In genomic region chr4:41257752-41258151, GRCm38 (mm10) we compare ENCODE assay signal across 13 mouse cellular contexts. TPM values are rescaled to one million over a fixed set of nuclear protein-coding genes. Genes with fewer than 3 reads are reported as not detected.
DNase-seq lines count a peak whose midpoint lies in the region; ATAC-seq and TF ChIP-seq lines count a peak whose summit lies in the region.
"Had no signal": no experiment of that assay in that cellular context is flagged by ENCODE, and none has a peak within 500 bp of the region (broad histone marks: within the 10 kb centered on the region; RNA-seq: fewer than 3 reads in every experiment).

No protein-coding gene starts in this region.

- no peak overlapping the region for H3K4me3 ChIP-seq in kidney, embryonic 14.5 days (ENCODE audit: low read length)
- H3K4me3 ChIP-seq in kidney, adult 2 months (ENCODE audit: insufficient read depth, low read depth, low read length), result no peak overlapping the region
- H3K4me3 ChIP-seq in embryonic facial prominence, embryonic 15.5 days (replicated peaks), result no peak overlapping the region
- no peak overlapping the region for H3K4me3 ChIP-seq in heart, embryonic 16.5 days (ENCODE audit: low read length)
- H3K4me3 ChIP-seq in hindbrain, embryonic 13.5 days, result no peak overlapping the region
- H3K4me3 ChIP-seq: neural tube, embryonic 15.5 days had no signal

- peaks cover 2% of the 10 kb centered on the region; the same call in 1 of the 2 replicates for H3K36me3 ChIP-seq in kidney, embryonic 14.5 days (ENCODE audit: control insufficient read depth, insufficient read depth, low read length)
- no peaks in the 10 kb centered on the region for H3K36me3 ChIP-seq in kidney, adult 2 months (ENCODE audit: control insufficient read depth, insufficient read depth, low read length)
- H3K36me3 ChIP-seq in embryonic facial prominence, embryonic 15.5 days, result peaks cover 4% of the 10 kb centered on the region; the same call in 1 of the 2 replicates
- H3K36me3 ChIP-seq in heart, embryonic 16.5 days (ENCODE audit: control insufficient read depth, insufficient read depth), result peaks cover 8% of the 10 kb centered on the region; the same call in 1 of the 2 replicates
- H3K36me3 ChIP-seq in hindbrain, embryonic 13.5 days, result peaks cover 6% of the 10 kb centered on the region

- TF ChIP-seq POLR2A in kidney, adult 2 months (IDR thresholded peaks at IDR 0.05; ENCODE audit: low read depth, low read length), result no peak

- no peak overlapping the region for H3K27ac ChIP-seq in kidney, embryonic 14.5 days (ENCODE audit: low read depth, low read length)
- no peak overlapping the region for H3K27ac ChIP-seq in kidney, adult 2 months (ENCODE audit: insufficient read depth, low read depth, low read length)
- H3K27ac ChIP-seq in embryonic facial prominence, embryonic 15.5 days (replicated peaks), result 0 out of 2 replicates have a peak overlapping the region, but pooled peaks have one; percentile 51
- peak overlapping the region; percentile 82 for H3K27ac ChIP-seq in heart, embryonic 16.5 days (ENCODE audit: low read length)
- no peak overlapping the region for H3K27ac ChIP-seq in hindbrain, embryonic 13.5 days
- H3K27ac ChIP-seq: hindbrain, postnatal 0 days; neural tube, embryonic 15.5 days had no signal

- H3K4me2 ChIP-seq in kidney, embryonic 14.5 days (replicated peaks; ENCODE audit: low read depth, low read length), result no peak overlapping the region
- H3K4me2 ChIP-seq in embryonic facial prominence, embryonic 15.5 days (replicated peaks), result no peak overlapping the region
- H3K4me2 ChIP-seq in heart, embryonic 16.5 days (ENCODE audit: low read depth, low read length), result no peak overlapping the region
- no peak overlapping the region for H3K4me2 ChIP-seq in hindbrain, embryonic 13.5 days
- H3K4me2 ChIP-seq: lung, embryonic 14.5 days; neural tube, embryonic 15.5 days had no signal

- peak; percentile 80 for ATAC-seq in kidney, embryonic 14.5 days (ENCODE audit: low FRiP score, low TSS enrichment)
- peak; percentile 63; the same call in 1 of the 2 replicates for ATAC-seq in embryonic facial prominence, embryonic 15.5 days (ENCODE audit: insufficient number of reproducible peaks, low FRiP score, low TSS enrichment, low read depth)
- no peak for ATAC-seq in heart, embryonic 16.5 days (replicated peaks; ENCODE audit: extremely low read depth, insufficient read depth, low FRiP score)
- no peak for ATAC-seq in hindbrain, embryonic 13.5 days (ENCODE audit: low FRiP score)
- ATAC-seq: hindbrain, postnatal 0 days had no signal

- H3K27me3 ChIP-seq in kidney, embryonic 14.5 days (ENCODE audit: control insufficient read depth, insufficient read depth, low read length), result no peaks in the 10 kb centered on the region
- no peaks in the 10 kb centered on the region for H3K27me3 ChIP-seq in kidney, adult 2 months (replicated peaks; ENCODE audit: control insufficient read depth, insufficient read depth, low read length)
- no peaks in the 10 kb centered on the region for H3K27me3 ChIP-seq in embryonic facial prominence, embryonic 15.5 days
- H3K27me3 ChIP-seq in heart, embryonic 16.5 days (ENCODE audit: control insufficient read depth, insufficient read depth, low read length), result no peaks in the 10 kb centered on the region
- H3K27me3 ChIP-seq in hindbrain, embryonic 13.5 days, result no peaks in the 10 kb centered on the region
- H3K27me3 ChIP-seq: neural tube, embryonic 15.5 days had no signal

- no peaks in the 10 kb centered on the region for H3K9me3 ChIP-seq in kidney, embryonic 14.5 days (ENCODE audit: control insufficient read depth, low read length)
- no peaks in the 10 kb centered on the region for H3K9me3 ChIP-seq in embryonic facial prominence, embryonic 15.5 days (replicated peaks)
- H3K9me3 ChIP-seq in heart, embryonic 16.5 days (replicated peaks; ENCODE audit: control insufficient read depth, low read length), result no peaks in the 10 kb centered on the region
- no peaks in the 10 kb centered on the region for H3K9me3 ChIP-seq in hindbrain, embryonic 13.5 days
- H3K9me3 ChIP-seq: neural tube, embryonic 15.5 days had no signal

- DNase-seq in kidney, adult 2 months, result no peak
- peak; percentile 21 for DNase-seq in 3T3-L1 (ENCODE audit: low read depth, low spot score)
- DNase-seq in layer of hippocampus, adult 9-11 months, result no peak
- DNase-seq: cerebellum, adult 11 months; liver; lung, embryonic 14.5 days; thymus, adult 18-20 months had no signal

- no peak overlapping the region for H3K9ac ChIP-seq in kidney, embryonic 14.5 days (ENCODE audit: low read depth, low read length)
- H3K9ac ChIP-seq in embryonic facial prominence, embryonic 15.5 days, result no peak overlapping the region
- no peak overlapping the region for H3K9ac ChIP-seq in heart, embryonic 16.5 days (ENCODE audit: low read length)
- H3K9ac ChIP-seq in hindbrain, embryonic 13.5 days, result no peak overlapping the region
- H3K9ac ChIP-seq: lung, embryonic 14.5 days; neural tube, embryonic 15.5 days had no signal

- no peak for TF ChIP-seq CTCF in kidney, adult 2 months (conservative IDR thresholded peaks at IDR 0.05; ENCODE audit: insufficient read depth, insufficient read length, low read depth, low read length)

- 48% methylated on average over 1 of the region's 1 CpGs for WGBS in kidney, embryonic 14.5 days
- WGBS in kidney, adult 2 months, result 70% methylated on average over 1 of the region's 1 CpGs
- WGBS in embryonic facial prominence, embryonic 15.5 days, result 78% methylated on average over 1 of the region's 1 CpGs
- WGBS in heart, embryonic 16.5 days, result 59% methylated on average over 1 of the region's 1 CpGs
- 96% methylated on average over 1 of the region's 1 CpGs for whole genome bisulfite sequencing in hindbrain, embryonic 13.5 days

- no peaks in the 10 kb centered on the region for H3K4me1 ChIP-seq in kidney, embryonic 14.5 days (ENCODE audit: control insufficient read depth, insufficient read depth, low read length)
- H3K4me1 ChIP-seq in kidney, adult 2 months (ENCODE audit: control insufficient read depth, insufficient read depth, low read length), result peaks cover 28% of the 10 kb centered on the region
- peaks cover 6% of the 10 kb centered on the region; the same call in 1 of the 2 replicates for H3K4me1 ChIP-seq in embryonic facial prominence, embryonic 15.5 days
- peaks cover 27% of the 10 kb centered on the region for H3K4me1 ChIP-seq in heart, embryonic 16.5 days (ENCODE audit: control insufficient read depth, insufficient read depth, low read length)
- no peaks in the 10 kb centered on the region for H3K4me1 ChIP-seq in hindbrain, embryonic 13.5 days (replicated peaks)
- H3K4me1 ChIP-seq: neural tube, embryonic 15.5 days had no signal

RNA-seq across cellular contexts. Expression of gene Ubap2, which starts 17.2 kb away (rescaled TPM):
- polyA plus RNA-seq in kidney, embryonic 14.5 days (2014; fragmentation: Nextera tagmentation; extraction: Ambion mirVana), result 37.2 and 65.5 TPM in 2 replicates
- polyA plus RNA-seq in kidney, adult 2 months (2012; rRNA removed), result 38.9 and 39.3 TPM in 2 replicates
- polyA plus RNA-seq in embryonic facial prominence, embryonic 15.5 days (2015; fragmentation: Nextera tagmentation; extraction: Ambion mirVana), result 59.8 and 64.4 TPM in 2 replicates
- polyA plus RNA-seq in heart, embryonic 16.5 days (2015; fragmentation: Nextera tagmentation; extraction: Ambion mirVana), result 50.8 and 59.2 TPM in 2 replicates
- 51.1 and 53.1 TPM in 2 replicates for polyA plus RNA-seq in hindbrain, embryonic 13.5 days (2015; fragmentation: Nextera tagmentation; extraction: Ambion mirVana)

RNA-seq across cellular contexts. Expression of gene Dcaf12, which starts 56.9 kb away (rescaled TPM):
- polyA plus RNA-seq in kidney, embryonic 14.5 days (2014; fragmentation: Nextera tagmentation; extraction: Ambion mirVana), result 36.6 and 53.0 TPM in 2 replicates
- 26.3 and 30.9 TPM in 2 replicates for polyA plus RNA-seq in kidney, adult 2 months (2012; rRNA removed)
- polyA plus RNA-seq in embryonic facial prominence, embryonic 15.5 days (2015; fragmentation: Nextera tagmentation; extraction: Ambion mirVana), result 59.7 and 60.8 TPM in 2 replicates
- 54.2 and 55.0 TPM in 2 replicates for polyA plus RNA-seq in heart, embryonic 16.5 days (2015; fragmentation: Nextera tagmentation; extraction: Ambion mirVana)
- polyA plus RNA-seq in hindbrain, embryonic 13.5 days (2015; fragmentation: Nextera tagmentation; extraction: Ambion mirVana), result 81.7 and 82.6 TPM in 2 replicates

Comparison
In these comparisons a context has a peak if more than half of its experiments do, and no peak if none do; other contexts are left out.
1. ATAC-seq: peak in kidney, embryonic 14.5 days (single experiment) and embryonic facial prominence, embryonic 15.5 days (single experiment); none in heart, embryonic 16.5 days (single experiment) and hindbrain, embryonic 13.5 days (single experiment).
2. H3K27ac ChIP-seq: peak in embryonic facial prominence, embryonic 15.5 days (single experiment) and heart, embryonic 16.5 days (single experiment); none in kidney, embryonic 14.5 days (single experiment), kidney, adult 2 months (single experiment) and hindbrain, embryonic 13.5 days (single experiment).